Mouse (Mus musculus) bone marrow macrophage, adult 2 months (primary cell): Measurements from ENCODE around the gene Zpr1.

Experiments used
- CTCF ChIP-seq: IDR thresholded peaks from 2 replicates; pipeline ENCODE4 v1.5.1; 2012; ENCODE audit warnings: low read depth, mild to moderate bottlenecking, low read length, moderate library complexity
- POLR2A ChIP-seq: IDR thresholded peaks from 2 replicates; pipeline ENCODE4 v1.6.1; 2012; ENCODE audit warnings: mild to moderate bottlenecking, low read depth, low read length, borderline replicate concordance

GRCm38 (mm10) chr9:46320461-46320860, 47.6 kb downstream of the Zpr1 start:
- TF ChIP-seq POLR2A = no peak
- TF ChIP-seq CTCF = no peak
